Comparison of ENCODE assay signal across 8 mouse cellular contexts in genomic region chr5:140610273-140611011, GRCm38 (mm10). TPM values are rescaled to one million over a fixed set of nuclear protein-coding genes. Genes with fewer than 3 reads are reported as not detected.
DNase-seq lines count a peak whose midpoint lies in the region; ATAC-seq and TF ChIP-seq lines count a peak whose summit lies in the region.

No protein-coding gene starts in this region.

- H3K27me3 ChIP-seq in heart, embryonic 16.5 days (ENCODE audit: control insufficient read depth, insufficient read depth, low read length): peaks cover 41% of the 10 kb centered on the region
- peaks cover 72% of the 10 kb centered on the region for H3K27me3 ChIP-seq in limb, embryonic 13.5 days
- H3K27me3 ChIP-seq in midbrain, embryonic 11.5 days (ENCODE audit: control insufficient read depth, insufficient read depth, low read length): peaks cover 5% of the 10 kb centered on the region; the same call in 1 of the 2 replicates

- peaks cover 5% of the 10 kb centered on the region; the same call in 1 of the 2 replicates for H3K4me1 ChIP-seq in bone marrow, adult 2 months (ENCODE audit: control insufficient read depth, insufficient read depth, low read length)
- H3K4me1 ChIP-seq in heart, embryonic 16.5 days (ENCODE audit: control insufficient read depth, insufficient read depth, low read length): peaks cover 52% of the 10 kb centered on the region
- peaks cover 69% of the 10 kb centered on the region for H3K4me1 ChIP-seq in limb, embryonic 13.5 days
- H3K4me1 ChIP-seq in midbrain, embryonic 11.5 days (ENCODE audit: control insufficient read depth, insufficient read depth, low read length): peaks cover 51% of the 10 kb centered on the region

- H3K9ac ChIP-seq in heart, embryonic 16.5 days (ENCODE audit: low read length): peak overlapping the region; percentile 57
- H3K9ac ChIP-seq in limb, embryonic 13.5 days: peak overlapping the region; percentile 74
- H3K9ac ChIP-seq in midbrain, embryonic 11.5 days (ENCODE audit: low read length): peak overlapping the region; percentile 94

- WGBS in bone marrow, adult 2 months: 3% methylated on average over 30 of the region's 30 CpGs
- WGBS in heart, embryonic 16.5 days: 3% methylated on average over 29 of the region's 30 CpGs
- 1% methylated on average over 29 of the region's 30 CpGs for WGBS in limb, embryonic 13.5 days
- WGBS in midbrain, embryonic 11.5 days: 1% methylated on average over 28 of the region's 30 CpGs

- TF ChIP-seq POLR2A in bone marrow, adult 2 months (IDR thresholded peaks at IDR 0.05; ENCODE audit: borderline replicate concordance, control insufficient read depth, low read depth, low read length): peak; percentile 54; the same call in 1 of the 2 replicates

- no peak for TF ChIP-seq CTCF in bone marrow, adult 2 months (IDR thresholded peaks at IDR 0.05; ENCODE audit: control insufficient read depth, insufficient read depth, low read length)

- peak; percentile 46 for DNase-seq in ovary, postnatal 36 days (ENCODE audit: low spot score)
- DNase-seq in ovary, postnatal 10 days (ENCODE audit: low spot score): no peak
- DNase-seq in midbrain, embryonic 11.5 days (ENCODE audit: low spot score, missing footprints): peak; percentile 97
- no peak for DNase-seq in cerebellum, adult 9-10 months
- DNase-seq in layer of hippocampus, adult 9-10 months (ENCODE audit: low spot score): no peak

- H3K9me3 ChIP-seq in heart, embryonic 16.5 days (replicated peaks; ENCODE audit: control insufficient read depth, low read length): no peaks in the 10 kb centered on the region
- H3K9me3 ChIP-seq in limb, embryonic 13.5 days: no peaks in the 10 kb centered on the region
- H3K9me3 ChIP-seq in midbrain, embryonic 11.5 days (ENCODE audit: control insufficient read depth, low read length): no peaks in the 10 kb centered on the region

- ATAC-seq in heart, embryonic 16.5 days (replicated peaks; ENCODE audit: extremely low read depth, insufficient read depth, low FRiP score): peak; percentile 33; the same call in 1 of the 2 replicates
- ATAC-seq in limb, embryonic 13.5 days (ENCODE audit: low FRiP score, low read depth): peak; percentile 41; the same call in 1 of the 2 replicates
- ATAC-seq in midbrain, embryonic 11.5 days (ENCODE audit: low FRiP score): peak; percentile 7; the same call in 1 of the 2 replicates

- no peaks in the 10 kb centered on the region for H3K36me3 ChIP-seq in heart, embryonic 16.5 days (ENCODE audit: control insufficient read depth, insufficient read depth)
- peaks cover 8% of the 10 kb centered on the region; the same call in 1 of the 2 replicates for H3K36me3 ChIP-seq in limb, embryonic 13.5 days
- peaks cover 20% of the 10 kb centered on the region for H3K36me3 ChIP-seq in midbrain, embryonic 11.5 days (ENCODE audit: control insufficient read depth, insufficient read depth, low read length)

- H3K27ac ChIP-seq in bone marrow, adult 2 months (ENCODE audit: control insufficient read depth, insufficient read depth, low read depth, low read length, poor library complexity): peak overlapping the region; percentile 82
- H3K27ac ChIP-seq in heart, embryonic 16.5 days (ENCODE audit: low read length): peak overlapping the region; percentile 71
- H3K27ac ChIP-seq in limb, embryonic 13.5 days: peak overlapping the region; percentile 85
- H3K27ac ChIP-seq in midbrain, embryonic 11.5 days (ENCODE audit: low read depth, low read length): peak overlapping the region; percentile 98

- peak overlapping the region; percentile 57 for H3K4me3 ChIP-seq in bone marrow, adult 2 months (replicated peaks; ENCODE audit: control insufficient read depth, low read depth, low read length)
- H3K4me3 ChIP-seq in heart, embryonic 16.5 days (ENCODE audit: low read length): peak overlapping the region; percentile 70
- H3K4me3 ChIP-seq in limb, embryonic 13.5 days: peak overlapping the region; percentile 57
- H3K4me3 ChIP-seq in midbrain, embryonic 11.5 days (ENCODE audit: low read depth, low read length): peak overlapping the region; percentile 75

- H3K4me2 ChIP-seq in heart, embryonic 16.5 days (ENCODE audit: low read depth, low read length): peak overlapping the region; percentile 90
- peak overlapping the region; percentile 89 for H3K4me2 ChIP-seq in limb, embryonic 13.5 days (replicated peaks)
- peak overlapping the region; percentile 47 for H3K4me2 ChIP-seq in midbrain, embryonic 11.5 days

RNA-seq across cellular contexts. Expression of gene Lfng, which starts 3.3 kb away (rescaled TPM):
- polyA plus RNA-seq in bone marrow, adult 2 months (2011; ENCODE audit: insufficient read depth, insufficient read length, low replicate concordance, missing spikeins): 25.9 and 26.5 TPM in 2 replicates
- polyA plus RNA-seq in heart, embryonic 16.5 days (2015; fragmentation: Nextera tagmentation; extraction: Ambion mirVana): 6.2 and 7.7 TPM in 2 replicates
- polyA plus RNA-seq in limb, embryonic 13.5 days (2015; fragmentation: Nextera tagmentation; extraction: Ambion mirVana): 13.4 and 13.5 TPM in 2 replicates
- polyA plus RNA-seq in midbrain, embryonic 11.5 days (2014; fragmentation: Nextera tagmentation; extraction: Ambion mirVana): 38.3 and 40.5 TPM in 2 replicates

RNA-seq across cellular contexts. Expression of gene Ttyh3, which starts 38.4 kb away (rescaled TPM):
- polyA plus RNA-seq in bone marrow, adult 2 months (2011; ENCODE audit: insufficient read depth, insufficient read length, low replicate concordance, missing spikeins): 20.1 and 34.8 TPM in 2 replicates
- 16.3 and 17.9 TPM in 2 replicates for polyA plus RNA-seq in heart, embryonic 16.5 days (2015; fragmentation: Nextera tagmentation; extraction: Ambion mirVana)
- 39.0 and 42.1 TPM in 2 replicates for polyA plus RNA-seq in limb, embryonic 13.5 days (2015; fragmentation: Nextera tagmentation; extraction: Ambion mirVana)
- 42.9 and 46.4 TPM in 2 replicates for polyA plus RNA-seq in midbrain, embryonic 11.5 days (2014; fragmentation: Nextera tagmentation; extraction: Ambion mirVana)

RNA-seq across cellular contexts. Expression of gene Grifin, which starts 45.6 kb away (rescaled TPM):
- polyA plus RNA-seq in bone marrow, adult 2 months (2011; ENCODE audit: insufficient read depth, insufficient read length, low replicate concordance, missing spikeins): not detected in 2 replicates
- polyA plus RNA-seq in heart, embryonic 16.5 days (2015; fragmentation: Nextera tagmentation; extraction: Ambion mirVana): 0.79 and 0.98 TPM in 2 replicates
- polyA plus RNA-seq in limb, embryonic 13.5 days (2015; fragmentation: Nextera tagmentation; extraction: Ambion mirVana): not detected in 2 replicates
- polyA plus RNA-seq in midbrain, embryonic 11.5 days (2014; fragmentation: Nextera tagmentation; extraction: Ambion mirVana): 0.39 TPM in 1 of 2 replicates, not detected in the other

Comparison
In these comparisons a context has a peak if more than half of its experiments do, and no peak if none do; other contexts are left out.
1. DNase-seq: peak in ovary, postnatal 36 days (single experiment) and midbrain, embryonic 11.5 days (single experiment); none in ovary, postnatal 10 days (single experiment), cerebellum, adult 9-10 months (single experiment) and layer of hippocampus, adult 9-10 months (single experiment).
2. Peak in every context shown above with its lines, with median percentiles within 50 percentile points of each other: H3K27ac ChIP-seq, H3K4me3 ChIP-seq, ATAC-seq, H3K4me2 ChIP-seq and H3K9ac ChIP-seq.